Mouse (Mus musculus) CH12.LX (cell line): ENCODE data around the gene Srgap3.

Source experiments
- BHLHE40 ChIP-seq: IDR thresholded peaks from 2 replicates; pipeline ENCODE4 v1.6.1; 2011; ENCODE audit warnings: mild to moderate bottlenecking, low read depth, low read length, improper control_type of control experiment
- CTCF ChIP-seq, 2 experiments: IDR thresholded peaks in 1 of 2; conservative IDR thresholded peaks in 1 of 2; 2 replicates each; pipeline ENCODE4 v1.5.1; 2011 to 2012; ENCODE audit warnings: low read depth in 2 of 2, low read length in 2 of 2, improper control_type of control experiment in 1 of 2, inconsistent platforms in 1 of 2, mild to moderate bottlenecking in 1 of 2, moderate library complexity in 1 of 2
- EP300 ChIP-seq: IDR thresholded peaks from 2 replicates; pipeline ENCODE4 v1.6.1; 2011; ENCODE audit warnings: low read length, improper control_type of control experiment
- JUND ChIP-seq: conservative IDR thresholded peaks from 2 replicates; pipeline ENCODE4 v1.6.1; 2011; ENCODE audit warnings: low read depth, low read length, improper control_type of control experiment
- KAT2A ChIP-seq: IDR thresholded peaks from 2 replicates; pipeline ENCODE4 v1.6.1; 2012; ENCODE audit warnings: low read length, improper control_type of control experiment, inconsistent platforms; ENCODE audit not compliant: insufficient replicate concordance
- MAFK ChIP-seq: IDR thresholded peaks from 2 replicates; pipeline ENCODE4 v1.6.1; 2011; ENCODE audit warnings: low read length, improper control_type of control experiment; ENCODE audit not compliant: insufficient replicate concordance
- NRF1 ChIP-seq: IDR thresholded peaks from 2 replicates; pipeline ENCODE4 v1.6.1; 2014; ENCODE audit warnings: low read depth, mild to moderate bottlenecking, inconsistent platforms, low read length, improper control_type of control experiment, moderate library complexity
- POLR2A ChIP-seq: IDR thresholded peaks from 2 replicates; pipeline ENCODE4 v1.6.1; 2011; ENCODE audit warnings: low read depth, mild to moderate bottlenecking, improper control_type of control experiment, low read length
- USF1 ChIP-seq: IDR thresholded peaks from 2 replicates; pipeline ENCODE4 v1.6.1; 2014; ENCODE audit warnings: low read depth, mild to moderate bottlenecking, inconsistent platforms, low read length, improper control_type of control experiment
- USF2 ChIP-seq: conservative IDR thresholded peaks from 2 replicates; pipeline ENCODE4 v1.6.1; 2011; ENCODE audit warnings: low read depth, low read length, improper control_type of control experiment
- ZKSCAN1 ChIP-seq: IDR thresholded peaks from 2 replicates; pipeline ENCODE4 v1.6.1; 2012; ENCODE audit warnings: low read depth, inconsistent platforms, low read length, improper control_type of control experiment, borderline replicate concordance
- ZMIZ1 ChIP-seq: IDR thresholded peaks from 2 replicates; pipeline ENCODE4 v1.6.1; 2012; ENCODE audit warnings: low read depth, mild to moderate bottlenecking, inconsistent platforms, low read length, improper control_type of control experiment
- ZNF384 ChIP-seq: IDR thresholded peaks from 2 replicates; pipeline ENCODE4 v1.6.1; 2012; ENCODE audit warnings: low read depth, low read length, improper control_type of control experiment, inconsistent platforms

DNA sequence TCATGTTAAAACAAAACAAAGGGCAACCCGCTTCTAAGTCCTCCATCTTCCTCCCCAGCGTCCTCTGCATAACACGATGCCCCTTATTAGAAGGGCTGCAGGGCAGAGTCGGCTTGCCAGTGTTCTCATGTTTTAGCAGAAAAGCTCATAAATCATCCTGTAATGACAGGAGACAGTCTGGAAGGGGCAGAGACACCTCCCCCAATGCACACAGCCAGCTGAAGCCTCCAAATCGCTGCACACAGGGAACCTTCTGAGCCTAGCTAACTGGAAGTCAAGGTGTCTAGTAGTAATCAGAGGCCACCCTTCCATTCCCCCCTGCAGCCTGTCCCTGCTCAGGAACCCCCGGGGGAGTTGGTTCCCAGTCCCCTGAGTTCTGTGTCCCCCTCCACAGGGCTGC lies 113.3 kb downstream of the Srgap3 start:
- TF ChIP-seq POLR2A (no peak), KAT2A (no peak), NRF1 (no peak), ZKSCAN1 (no peak), ZMIZ1 (no peak), USF1 (no peak), JUND (no peak), MAFK (no peak), CTCF (conservative IDR thresholded peaks at IDR 0.05 in 1 of 2, IDR thresholded peaks at IDR 0.05 in 1 of 2; ENCODE audit: low read depth in 2 of 2, low read length in 2 of 2) (no peak), BHLHE40 (no peak), USF2 (no peak), ZNF384 (no peak), EP300 (no peak)
